Mouse (Mus musculus) stomach, postnatal 0 days (tissue): ENCODE measurements around the gene Arfgap1.

ENCODE experiments used
- CTCF ChIP-seq: IDR thresholded peaks from 2 replicates; pipeline ENCODE4 v1.5.1; 2016; ENCODE audit warnings: antibody characterized with exemption, low read depth, mild to moderate bottlenecking, moderate library complexity
- EP300 ChIP-seq: optimal IDR thresholded peaks from 2 replicates; pipeline ENCODE3; 2016; ENCODE audit warnings: antibody characterized with exemption

DNA sequence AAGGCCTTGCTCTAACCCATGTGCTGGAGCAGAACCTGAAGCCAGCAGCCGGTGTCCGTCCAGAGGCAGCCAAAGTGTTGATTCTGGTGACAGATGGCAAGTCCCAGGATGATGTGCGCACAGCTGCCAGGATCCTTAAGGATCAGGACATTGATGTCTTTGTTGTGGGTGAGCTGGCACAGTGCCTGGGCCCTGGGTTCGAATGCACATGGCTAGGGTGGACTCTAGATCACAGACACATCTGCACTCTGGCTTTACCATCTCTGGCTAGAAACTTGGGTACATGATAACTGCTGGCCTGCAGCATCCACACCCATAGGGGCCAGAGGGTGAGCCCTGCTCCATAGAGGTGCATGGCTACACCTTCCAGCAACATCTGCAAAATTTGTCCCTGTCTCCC lies 28.4 kb downstream of the Arfgap1 start:
- TF ChIP-seq CTCF (no peak), EP300 (no peak)
